Mouse (Mus musculus) stomach, postnatal 0 days (tissue): ENCODE results near the gene Jazf1.

Experiments
- CTCF ChIP-seq: IDR thresholded peaks from 2 replicates; pipeline ENCODE4 v1.5.1; 2016; ENCODE audit warnings: antibody characterized with exemption, low read depth, mild to moderate bottlenecking, moderate library complexity
- EP300 ChIP-seq: optimal IDR thresholded peaks from 2 replicates; pipeline ENCODE3; 2016; ENCODE audit warnings: antibody characterized with exemption

DNA sequence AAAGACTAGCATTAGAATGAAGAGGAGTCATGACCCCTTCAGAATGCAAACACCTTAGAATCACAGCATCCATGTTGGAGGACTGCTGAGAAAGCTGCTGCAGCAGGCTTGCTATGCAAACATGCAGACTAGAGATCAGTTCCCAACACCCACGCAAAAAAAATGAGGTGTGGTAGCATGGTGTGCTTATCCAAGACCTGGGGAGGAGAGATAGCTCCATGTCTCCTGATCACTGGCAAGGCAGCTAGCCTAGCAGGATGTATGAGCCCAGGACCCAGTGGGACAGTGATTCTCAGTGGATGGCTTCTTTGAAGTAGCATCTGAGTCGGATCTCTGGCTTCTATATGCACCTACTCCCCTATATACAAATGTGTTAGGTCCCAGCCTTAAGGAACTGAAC lies 184.7 kb downstream of the Jazf1 start:
- no peak for TF ChIP-seq CTCF
- TF ChIP-seq EP300, result no peak
